Mouse (Mus musculus): ENCODE measurements around the gene Srp72. TPM values are rescaled to one million over a fixed set of nuclear protein-coding genes. Genes with fewer than 3 reads are reported as not detected.

Srp72 gene
- polyA plus RNA-seq, 1 experiment = 47.1 TPM

GRCm38 (mm10) chr5:76973488-76973887 is 995 bp upstream of the Srp72 start:
- H3K4me3 ChIP-seq (ENCODE audit: insufficient read depth, poor library complexity, severe bottlenecking) = peak overlapping the region; percentile 96
- no peaks in the 10 kb centered on the region for H3K27me3 ChIP-seq (ENCODE audit: control insufficient read depth, insufficient read depth, insufficient read length)
- no peak overlapping the region for H3ac ChIP-seq (ENCODE audit: control insufficient read depth, insufficient read length, low read depth)
- TF ChIP-seq USF1 (IDR thresholded peaks at IDR 0.05; ENCODE audit: low read depth) = no peak
- TF ChIP-seq CTCF (IDR thresholded peaks at IDR 0.05; ENCODE audit: control insufficient read depth, insufficient read depth, insufficient read length) = no peak
- TF ChIP-seq MYOD1 (IDR thresholded peaks at IDR 0.05; ENCODE audit: control insufficient read depth, insufficient read length, low read depth) = no peak
- no peak for TF ChIP-seq MAX (IDR thresholded peaks at IDR 0.05)
- TF ChIP-seq MYOG (IDR thresholded peaks at IDR 0.05; ENCODE audit: control insufficient read depth, extremely low read depth, insufficient read length) = no peak
- TF ChIP-seq CEBPB (IDR thresholded peaks at IDR 0.05; ENCODE audit: low read depth) = no peak
- no peak for TF ChIP-seq FOSL1 (IDR thresholded peaks at IDR 0.05; ENCODE audit: insufficient read depth, low read length, poor library complexity, severe bottlenecking)
- H3K79me2 ChIP-seq (ENCODE audit: control insufficient read depth, insufficient read depth) = peaks cover 44% of the 10 kb centered on the region
- peaks cover 34% of the 10 kb centered on the region for H3K79me3 ChIP-seq (ENCODE audit: low read depth)
- peaks cover 35% of the 10 kb centered on the region for H3K36me3 ChIP-seq (ENCODE audit: control insufficient read depth, insufficient read depth)

- Histone ChIP-seq H3K36me3 (ENCODE audit: control insufficient read depth, insufficient read depth) (peaks cover 33% of the 10 kb centered on the region), H3K4me3 (ENCODE audit: insufficient read depth, poor library complexity, severe bottlenecking) (peak overlapping the region; percentile 96), H3K79me2 (ENCODE audit: control insufficient read depth, insufficient read depth) (peaks cover 44% of the 10 kb centered on the region), H3ac (ENCODE audit: control insufficient read depth, insufficient read length, low read depth) (peak overlapping the region; percentile 59), H3K79me3 (ENCODE audit: low read depth) (peaks cover 34% of the 10 kb centered on the region), H3K27me3 (ENCODE audit: control insufficient read depth, insufficient read depth, insufficient read length) (no peaks in the 10 kb centered on the region)
- TF ChIP-seq MYOD1 (IDR thresholded peaks at IDR 0.05; ENCODE audit: control insufficient read depth, insufficient read length, low read depth) (no peak), USF1 (IDR thresholded peaks at IDR 0.05; ENCODE audit: low read depth) (no peak), FOSL1 (IDR thresholded peaks at IDR 0.05; ENCODE audit: insufficient read depth, low read length, poor library complexity, severe bottlenecking) (no peak), CTCF (IDR thresholded peaks at IDR 0.05; ENCODE audit: control insufficient read depth, insufficient read depth, insufficient read length) (no peak), MAX (IDR thresholded peaks at IDR 0.05) (no peak), MYOG (IDR thresholded peaks at IDR 0.05; ENCODE audit: control insufficient read depth, extremely low read depth, insufficient read length) (no peak), CEBPB (IDR thresholded peaks at IDR 0.05; ENCODE audit: low read depth) (no peak)
These were observed 303 bp upstream of the Srp72 start for GRCm38 (mm10) chr5:76974207-76974553.

- TF ChIP-seq CEBPB (IDR thresholded peaks at IDR 0.05; ENCODE audit: low read depth) = no peak
- TF ChIP-seq MYOG (IDR thresholded peaks at IDR 0.05; ENCODE audit: control insufficient read depth, extremely low read depth, insufficient read length) = no peak
- no peak for TF ChIP-seq FOSL1 (IDR thresholded peaks at IDR 0.05; ENCODE audit: insufficient read depth, low read length, poor library complexity, severe bottlenecking)
- no peak for TF ChIP-seq USF1 (IDR thresholded peaks at IDR 0.05; ENCODE audit: low read depth)
- no peak for TF ChIP-seq MAX (IDR thresholded peaks at IDR 0.05)
- no peak for TF ChIP-seq CTCF (IDR thresholded peaks at IDR 0.05; ENCODE audit: control insufficient read depth, insufficient read depth, insufficient read length)
- no peak for TF ChIP-seq MYOD1 (IDR thresholded peaks at IDR 0.05; ENCODE audit: control insufficient read depth, insufficient read length, low read depth)
These were observed 1.3 kb downstream of the Srp72 start for GRCm38 (mm10) chr5:76975736-76976135.

GRCm38 (mm10) chr5:76984015-76984414 is 9.5 kb downstream of the Srp72 start:
- H3K27me3 ChIP-seq (ENCODE audit: control insufficient read depth, insufficient read depth, insufficient read length) = no peaks in the 10 kb centered on the region
- TF ChIP-seq MAX (IDR thresholded peaks at IDR 0.05) = no peak
- TF ChIP-seq CTCF (IDR thresholded peaks at IDR 0.05; ENCODE audit: control insufficient read depth, insufficient read depth, insufficient read length) = no peak
- no peak for TF ChIP-seq CEBPB (IDR thresholded peaks at IDR 0.05; ENCODE audit: low read depth)
- TF ChIP-seq USF1 (IDR thresholded peaks at IDR 0.05; ENCODE audit: low read depth) = no peak
- no peak for TF ChIP-seq MYOG (IDR thresholded peaks at IDR 0.05; ENCODE audit: control insufficient read depth, extremely low read depth, insufficient read length)
- TF ChIP-seq MYOD1 (IDR thresholded peaks at IDR 0.05; ENCODE audit: control insufficient read depth, insufficient read length, low read depth) = no peak
- no peak for TF ChIP-seq FOSL1 (IDR thresholded peaks at IDR 0.05; ENCODE audit: insufficient read depth, low read length, poor library complexity, severe bottlenecking)
- peaks cover 85% of the 10 kb centered on the region for H3K36me3 ChIP-seq (ENCODE audit: control insufficient read depth, insufficient read depth)
- H3K79me2 ChIP-seq (ENCODE audit: control insufficient read depth, insufficient read depth) = no peaks in the 10 kb centered on the region
- no peak overlapping the region for H3ac ChIP-seq (ENCODE audit: control insufficient read depth, insufficient read length, low read depth)
- peaks cover 2% of the 10 kb centered on the region for H3K79me3 ChIP-seq (ENCODE audit: low read depth)
- no peak overlapping the region for H3K4me3 ChIP-seq (ENCODE audit: insufficient read depth, poor library complexity, severe bottlenecking)

More at GRCm38 (mm10) chr5:76975736-76976135, 1.3 kb downstream of the Srp72 start:
- Histone ChIP-seq H3K79me3 (ENCODE audit: low read depth) (peaks cover 34% of the 10 kb centered on the region), H3K36me3 (ENCODE audit: control insufficient read depth, insufficient read depth) (peaks cover 40% of the 10 kb centered on the region), H3K79me2 (ENCODE audit: control insufficient read depth, insufficient read depth) (peaks cover 44% of the 10 kb centered on the region), H3K4me3 (ENCODE audit: insufficient read depth, poor library complexity, severe bottlenecking) (peak overlapping the region; percentile 96), H3ac (ENCODE audit: control insufficient read depth, insufficient read length, low read depth) (no peak overlapping the region), H3K27me3 (ENCODE audit: control insufficient read depth, insufficient read depth, insufficient read length) (no peaks in the 10 kb centered on the region)

GRCm38 (mm10) chr5:76990789-76991188 is 16.3 kb downstream of the Srp72 start:
- no peaks in the 10 kb centered on the region for H3K79me2 ChIP-seq (ENCODE audit: control insufficient read depth, insufficient read depth)

More at GRCm38 (mm10) chr5:76990789-76991188, 16.3 kb downstream of the Srp72 start:
- TF ChIP-seq MAX (IDR thresholded peaks at IDR 0.05) (no peak), MYOD1 (IDR thresholded peaks at IDR 0.05; ENCODE audit: control insufficient read depth, insufficient read length, low read depth) (no peak), USF1 (IDR thresholded peaks at IDR 0.05; ENCODE audit: low read depth) (no peak), FOSL1 (IDR thresholded peaks at IDR 0.05; ENCODE audit: insufficient read depth, low read length, poor library complexity, severe bottlenecking) (no peak), CEBPB (IDR thresholded peaks at IDR 0.05; ENCODE audit: low read depth) (no peak)
- H3ac ChIP-seq (ENCODE audit: control insufficient read depth, insufficient read length, low read depth) = no peak overlapping the region
- no peaks in the 10 kb centered on the region for H3K79me3 ChIP-seq (ENCODE audit: low read depth)
- H3K27me3 ChIP-seq (ENCODE audit: control insufficient read depth, insufficient read depth, insufficient read length) = no peaks in the 10 kb centered on the region
- no peak overlapping the region for H3K4me3 ChIP-seq (ENCODE audit: insufficient read depth, poor library complexity, severe bottlenecking)
- H3K36me3 ChIP-seq (ENCODE audit: control insufficient read depth, insufficient read depth) = peaks cover 88% of the 10 kb centered on the region

Data from C2C12 (cell line).